Mouse (Mus musculus): ENCODE measurements around the gene Myo1d.

DNA sequence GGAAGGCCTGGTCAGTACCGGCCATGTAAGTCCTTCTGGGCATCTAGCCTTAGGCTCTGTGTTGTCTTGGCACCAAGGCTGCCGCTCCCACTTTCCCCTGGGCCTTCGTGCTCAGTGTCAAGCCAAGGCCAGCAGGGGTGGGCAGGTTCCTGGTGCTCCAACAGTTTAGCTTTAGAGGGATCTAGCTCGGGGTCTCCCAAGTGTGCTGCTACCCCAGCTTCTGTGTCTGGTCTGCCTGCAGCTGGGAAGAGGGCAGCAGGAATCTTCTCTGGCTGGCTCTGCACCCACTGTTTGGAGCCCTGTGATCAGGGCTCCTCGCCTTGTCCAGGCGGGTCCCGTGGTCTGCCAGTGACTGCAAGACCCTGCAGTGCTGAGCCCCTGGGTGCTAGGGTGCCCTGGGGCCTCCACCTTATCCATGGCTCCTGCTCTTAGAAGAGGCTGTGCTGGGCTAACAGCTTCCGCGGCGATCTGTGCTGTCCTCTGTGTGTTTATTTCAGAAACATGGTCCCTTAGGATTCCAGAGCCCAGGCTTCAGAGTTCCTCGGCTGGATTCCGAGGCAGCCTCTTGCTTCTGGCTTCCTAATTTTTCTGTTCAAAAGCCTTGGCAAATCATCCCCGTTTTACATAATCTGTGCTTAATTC is 298.3 kb downstream of the Myo1d start:
- TF ChIP-seq NRF1 (IDR thresholded peaks at IDR 0.05; ENCODE audit: insufficient read depth, low read depth, low read length, poor library complexity, severe bottlenecking): no peak
- TF ChIP-seq CTCF (IDR thresholded peaks at IDR 0.05 in 2 of 3, conservative IDR thresholded peaks at IDR 0.05 in 1 of 3; ENCODE audit: control insufficient read depth in 1 of 3, insufficient read depth in 1 of 3, low read depth in 2 of 3, low read length in 3 of 3, poor library complexity in 1 of 3, severe bottlenecking in 1 of 3): no peak
- TF ChIP-seq RCOR1 (IDR thresholded peaks at IDR 0.05; ENCODE audit: low read depth, low read length): no peak
- TF ChIP-seq ZMIZ1 (IDR thresholded peaks at IDR 0.05; ENCODE audit: low read depth, low read length): no peak
- no peak for TF ChIP-seq USF1 (IDR thresholded peaks at IDR 0.05; ENCODE audit: low read depth, low read length)
- no peak for TF ChIP-seq EP300 (IDR thresholded peaks at IDR 0.05; ENCODE audit: low read depth in 1 of 2, low read length in 2 of 2)
- TF ChIP-seq CHD2 (IDR thresholded peaks at IDR 0.05; ENCODE audit: low read length): no peak
- no peak for TF ChIP-seq POLR2AphosphoS5 (IDR thresholded peaks at IDR 0.05; ENCODE audit: borderline replicate concordance, low read depth, low read length)
- TF ChIP-seq POLR2A (IDR thresholded peaks at IDR 0.05; ENCODE audit: control insufficient read depth in 1 of 2, insufficient read depth in 1 of 2, low read depth in 1 of 2, low read length in 2 of 2, poor library complexity in 1 of 2): no peak
- TF ChIP-seq USF2 (IDR thresholded peaks at IDR 0.05; ENCODE audit: borderline replicate concordance in 1 of 2, insufficient read depth in 1 of 2, low read depth in 1 of 2, low read length in 2 of 2): no peak
- TF ChIP-seq MEF2A (IDR thresholded peaks at IDR 0.05; ENCODE audit: extremely low read depth, insufficient replicate concordance, low read depth, low read length, poor library complexity, severe bottlenecking): no peak
- TF ChIP-seq GATA1 (IDR thresholded peaks at IDR 0.05; ENCODE audit: low read depth, low read length): no peak
- no peak for TF ChIP-seq SMC3 (IDR thresholded peaks at IDR 0.05; ENCODE audit: low read depth, low read length)
- TF ChIP-seq MAX (IDR thresholded peaks at IDR 0.05; ENCODE audit: low read length): no peak

All from MEL (cell line).